Mouse (Mus musculus): Measurements from ENCODE around the gene Coro1a. TPM values are rescaled to one million over a fixed set of nuclear protein-coding genes. Genes with fewer than 3 reads are reported as not detected.
"Not testable (repeated sequence)": the region's sequence is repeated elsewhere in the genome, so short reads cannot be mapped to it uniquely, and the experiment has no call there.

Gene Coro1a
- polyA plus RNA-seq, 1 experiment from 2014 or later: 33.3 TPM

DNA sequence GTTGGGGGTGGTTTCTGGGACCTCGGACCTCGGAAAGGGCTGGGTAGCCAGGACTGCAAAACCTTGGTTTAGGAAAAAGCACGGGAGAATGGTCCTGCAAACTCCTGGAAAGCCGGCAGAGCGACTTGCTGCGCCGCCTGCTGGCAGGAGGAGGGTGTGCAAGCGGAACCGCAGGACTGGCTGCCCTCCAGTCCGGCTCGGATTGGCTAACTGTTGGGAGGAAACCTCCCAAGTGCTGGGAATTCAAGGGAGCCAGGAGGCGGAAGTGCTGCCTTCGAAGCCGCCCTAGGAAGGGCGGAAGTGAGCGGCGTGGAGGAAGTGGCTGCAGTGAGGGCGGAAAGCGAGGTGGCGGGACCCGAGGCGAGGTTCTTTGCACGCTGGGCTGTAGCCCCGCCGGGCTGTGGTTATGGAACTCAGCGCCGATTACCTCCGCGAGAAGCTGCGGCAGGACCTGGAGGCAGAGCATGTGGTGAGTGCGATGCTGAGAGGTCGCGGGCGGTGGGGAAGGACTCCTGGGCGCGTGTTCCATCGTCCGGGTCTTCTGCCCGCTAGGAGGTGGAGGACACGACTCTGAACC lies 11.9 kb downstream of the Coro1a start, which contains the start of gene Slx1b:
Gene Slx1b, minus strand, starts transcription at position 154 of the 577 bp plus-strand sequence.
- peak; percentile 89 for ATAC-seq (ENCODE audit: insufficient number of reproducible peaks, insufficient read depth, low FRiP score, low TSS enrichment, low read depth)
- H3K27me3 ChIP-seq: no peaks in the 10 kb centered on the region

DNA sequence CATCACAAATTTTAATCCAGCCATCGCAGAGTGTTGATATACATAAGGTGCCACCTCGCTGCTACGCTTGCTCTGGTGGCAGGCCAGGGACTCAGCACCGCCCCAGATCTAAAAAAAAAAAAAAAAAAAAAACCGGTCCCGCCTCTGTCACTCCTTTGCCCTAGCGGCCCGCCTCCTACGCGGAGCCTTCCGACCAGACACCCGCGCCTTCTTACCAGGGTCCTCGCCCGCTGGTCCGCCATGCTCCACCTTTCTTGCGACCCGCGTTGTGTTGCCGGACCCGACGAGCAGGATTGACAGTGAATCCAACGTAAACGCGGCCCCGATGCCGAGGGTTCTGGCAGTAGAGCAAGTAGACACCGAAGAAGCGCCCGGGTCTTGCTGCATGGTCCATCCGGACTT lies 12.4 kb downstream of the Coro1a start, which contains the start of gene Bola2:
Gene Bola2, plus strand, starts transcription at position 192 of the 402 bp plus-strand sequence.
- Histone ChIP-seq H3K9me3 (no peaks in the 10 kb centered on the region), H3K27me3 (no peaks in the 10 kb centered on the region), H3K36me3 (peaks cover 38% of the 10 kb centered on the region), H3K4me3 (peak within 1 kb of the TSS; percentile 83), H3K9ac (peak within 1 kb of the TSS; percentile 93), H3K4me2 (peak within 1 kb of the TSS; percentile 97), H3K4me1 (peaks cover 26% of the 10 kb centered on the region), H3K27ac (peak within 1 kb of the TSS; percentile 96)
- WGBS: 1% methylated on average over 31 of the region's 31 CpGs
- ATAC-seq (ENCODE audit: insufficient number of reproducible peaks, insufficient read depth, low FRiP score, low TSS enrichment, low read depth): no peak

More for the DNA sequence above, 11.9 kb downstream of the Coro1a start, which contains the start of gene Slx1b:
- peaks cover 35% of the 10 kb centered on the region for H3K36me3 ChIP-seq
- H3K4me2 ChIP-seq: peak within 1 kb of the TSS; percentile 97
- peaks cover 26% of the 10 kb centered on the region for H3K4me1 ChIP-seq
- H3K9ac ChIP-seq: peak within 1 kb of the TSS; percentile 93
- WGBS: under 1% methylated on average over 40 of the region's 40 CpGs
- peak within 1 kb of the TSS; percentile 96 for H3K27ac ChIP-seq
- H3K4me3 ChIP-seq: peak within 1 kb of the TSS; percentile 83
- H3K9me3 ChIP-seq: no peaks in the 10 kb centered on the region

DNA sequence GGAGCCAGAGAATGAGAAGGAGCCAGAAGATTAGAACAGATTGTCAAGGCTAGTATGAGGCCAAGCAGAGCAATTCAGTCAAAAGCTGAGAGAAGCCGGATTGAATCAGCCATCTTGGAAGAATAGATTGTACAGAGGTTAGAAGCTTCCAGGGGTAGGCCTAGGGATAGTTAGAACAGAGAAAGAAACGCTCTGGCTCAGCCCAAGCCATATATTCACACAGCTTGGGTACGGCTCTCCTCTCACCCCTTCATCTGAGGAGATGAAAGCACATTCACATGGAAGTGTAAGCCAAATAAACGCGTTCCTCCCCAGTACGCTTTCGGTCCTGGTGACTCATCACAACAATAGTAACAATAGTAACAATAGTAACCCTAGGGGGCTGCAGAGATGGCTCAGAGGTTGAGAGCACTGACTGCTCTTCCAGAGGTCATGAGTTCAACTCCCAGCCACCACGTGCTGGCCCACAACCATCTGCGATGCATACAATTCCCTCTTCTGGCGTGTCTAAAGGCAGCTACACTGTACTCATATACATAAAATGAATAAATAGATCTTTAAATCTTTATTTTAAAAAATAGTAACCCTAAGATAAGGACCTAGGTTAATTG lies 13.0 kb downstream of the Coro1a start:
- Histone ChIP-seq H3K4me3 (peak overlapping the region; percentile 83), H3K9me3 (no peaks in the 10 kb centered on the region), H3K4me2 (peak overlapping the region; percentile 97), H3K9ac (peak overlapping the region; percentile 61; the same call in 1 of the 2 replicates), H3K36me3 (peaks cover 40% of the 10 kb centered on the region), H3K4me1 (peaks cover 26% of the 10 kb centered on the region), H3K27ac (peak overlapping the region; percentile 96), H3K27me3 (no peaks in the 10 kb centered on the region)
- 48% methylated on average over 10 of the region's 10 CpGs for WGBS
- ATAC-seq (ENCODE audit: insufficient number of reproducible peaks, insufficient read depth, low FRiP score, low TSS enrichment, low read depth): no peak

DNA sequence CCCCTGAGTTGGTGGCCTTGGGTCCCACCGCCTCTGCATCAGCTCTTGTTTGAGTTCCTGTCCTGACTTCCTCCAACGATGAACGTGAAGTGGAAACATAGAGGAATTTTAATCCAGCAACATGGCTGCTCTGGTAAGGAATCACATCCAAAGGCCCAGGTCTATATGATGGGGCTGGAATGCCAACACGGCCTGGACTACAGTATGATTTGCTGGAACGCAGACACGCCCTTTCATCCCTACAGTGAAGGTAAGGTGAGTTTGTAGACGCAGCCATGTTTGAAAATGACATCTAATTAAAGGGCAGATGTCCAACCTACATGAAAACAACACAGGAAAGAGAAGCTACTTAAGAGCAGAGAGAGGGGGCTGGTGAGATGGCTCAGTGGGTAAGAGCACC lies 13.8 kb downstream of the Coro1a start:
- H3K9me3 ChIP-seq: no peaks in the 10 kb centered on the region
- H3K27me3 ChIP-seq: no peaks in the 10 kb centered on the region
- H3K27ac ChIP-seq: no peak overlapping the region
- peaks cover 26% of the 10 kb centered on the region for H3K4me1 ChIP-seq
- H3K9ac ChIP-seq: no peak overlapping the region
- no peak for ATAC-seq (ENCODE audit: insufficient number of reproducible peaks, insufficient read depth, low FRiP score, low TSS enrichment, low read depth)
- H3K36me3 ChIP-seq: peaks cover 36% of the 10 kb centered on the region
- WGBS: 84% methylated on average over 7 of the region's 7 CpGs
- no peak overlapping the region for H3K4me3 ChIP-seq
- H3K4me2 ChIP-seq: peak overlapping the region; percentile 97; the same call in 1 of the 2 replicates

DNA sequence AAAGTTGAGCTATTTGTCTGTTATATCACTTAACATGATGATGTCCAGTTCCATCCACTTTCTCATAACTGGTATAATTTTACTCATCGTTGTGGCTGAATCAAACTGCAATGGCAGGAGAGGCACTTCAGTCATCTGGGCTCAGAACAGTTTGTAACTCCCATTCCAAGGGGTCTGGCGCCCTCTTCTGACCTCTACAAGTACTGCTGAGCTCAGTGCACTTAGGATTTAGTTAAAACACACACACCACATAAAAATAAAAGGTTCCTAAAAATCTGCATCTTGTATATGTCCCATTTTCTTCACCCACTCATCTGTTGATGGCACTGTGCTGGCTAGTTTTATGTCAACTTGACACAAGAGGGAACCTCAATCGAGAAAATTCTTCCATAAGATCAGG lies 14.3 kb downstream of the Coro1a start:
- H3K4me2 ChIP-seq: no peak overlapping the region
- WGBS: 30% methylated on average over 3 of the region's 3 CpGs
- peaks cover 26% of the 10 kb centered on the region for H3K4me1 ChIP-seq
- ATAC-seq (ENCODE audit: insufficient number of reproducible peaks, insufficient read depth, low FRiP score, low TSS enrichment, low read depth): no peak
- H3K27me3 ChIP-seq: no peaks in the 10 kb centered on the region
- H3K36me3 ChIP-seq: peaks cover 36% of the 10 kb centered on the region
- H3K9me3 ChIP-seq: no peaks in the 10 kb centered on the region
- no peak overlapping the region for H3K27ac ChIP-seq
- no peak overlapping the region for H3K9ac ChIP-seq
- no peak overlapping the region for H3K4me3 ChIP-seq

DNA sequence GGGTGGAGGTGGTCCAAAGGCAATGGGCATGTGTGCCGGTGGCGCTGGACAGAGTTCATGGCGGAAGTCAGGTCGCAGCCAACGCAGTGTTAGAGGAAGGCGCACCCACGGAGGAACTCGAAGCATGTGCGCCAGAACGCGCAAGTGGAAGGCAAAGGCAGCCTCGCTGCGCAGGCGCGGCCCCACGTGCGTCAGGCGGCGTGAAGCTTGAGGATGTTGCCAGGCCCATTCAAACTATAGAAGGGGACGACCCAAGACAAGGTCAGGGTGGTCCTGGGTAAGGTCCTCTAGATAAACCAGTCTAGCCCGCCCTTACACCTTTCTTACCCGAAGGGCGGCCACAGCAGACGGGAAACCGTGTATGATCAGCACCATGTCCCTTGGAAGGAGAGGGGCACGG lies 15.2 kb downstream of the Coro1a start:
- no peaks in the 10 kb centered on the region for H3K27me3 ChIP-seq
- 94% methylated on average over 26 of the region's 26 CpGs for WGBS
- H3K27ac ChIP-seq: no peak overlapping the region

DNA sequence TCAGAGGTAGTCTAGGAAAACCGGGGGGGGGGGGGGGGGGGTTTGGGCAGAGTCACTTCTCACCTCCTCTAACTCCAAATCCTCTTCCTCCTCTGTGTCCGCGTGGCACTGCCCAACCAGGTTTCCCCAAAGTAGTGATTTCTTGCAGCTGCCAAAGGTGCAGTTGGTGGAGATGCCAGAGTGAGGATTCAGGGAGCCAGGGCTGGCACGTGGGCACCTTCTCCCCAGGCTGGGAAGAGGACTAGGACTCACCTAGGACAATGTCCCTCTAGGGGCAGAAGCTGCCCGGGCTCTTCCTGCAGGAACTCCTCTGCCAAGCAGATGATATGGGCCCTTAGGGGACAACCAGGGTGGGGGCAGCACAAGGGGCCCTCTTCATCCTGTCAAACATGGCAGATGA lies 15.9 kb downstream of the Coro1a start:
- Histone ChIP-seq H3K27ac (no peak overlapping the region), H3K9me3 (no peaks in the 10 kb centered on the region), H3K4me1 (peaks cover 18% of the 10 kb centered on the region), H3K4me2 (no peak overlapping the region), H3K4me3 (no peak overlapping the region), H3K27me3 (no peaks in the 10 kb centered on the region), H3K9ac (no peak overlapping the region), H3K36me3 (peaks cover 30% of the 10 kb centered on the region)
- no peak for ATAC-seq (ENCODE audit: insufficient number of reproducible peaks, insufficient read depth, low FRiP score, low TSS enrichment, low read depth)
- WGBS: 89% methylated on average over 4 of the region's 5 CpGs

More for the DNA sequence above, 15.2 kb downstream of the Coro1a start:
- Histone ChIP-seq H3K36me3 (peaks cover 36% of the 10 kb centered on the region), H3K9me3 (no peaks in the 10 kb centered on the region), H3K4me1 (peaks cover 26% of the 10 kb centered on the region), H3K4me3 (no peak overlapping the region), H3K9ac (no peak overlapping the region), H3K4me2 (no peak overlapping the region)
- ATAC-seq (ENCODE audit: insufficient number of reproducible peaks, insufficient read depth, low FRiP score, low TSS enrichment, low read depth): no peak

DNA sequence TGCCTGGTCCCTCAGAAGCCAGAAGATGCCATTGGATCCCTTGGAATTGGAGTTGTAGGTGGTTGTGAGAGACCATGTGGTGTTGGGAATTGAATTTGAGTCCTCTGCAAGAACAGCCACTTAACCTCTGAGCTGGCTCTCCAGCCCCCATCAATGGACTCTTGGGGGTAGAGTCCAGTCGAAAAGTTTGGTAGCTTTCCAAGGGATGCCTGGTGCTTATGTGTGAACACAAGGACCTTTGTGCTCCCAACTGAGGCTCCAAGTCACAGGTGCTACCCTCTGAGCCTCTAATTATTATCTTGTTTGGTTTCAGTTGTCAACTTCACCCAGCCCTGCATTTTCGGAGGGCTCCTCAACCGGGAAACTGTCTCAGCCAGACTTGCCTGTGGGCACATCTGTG lies 16.9 kb downstream of the Coro1a start:
- Histone ChIP-seq H3K9me3 (no peaks in the 10 kb centered on the region), H3K36me3 (peaks cover 30% of the 10 kb centered on the region), H3K9ac (no peak overlapping the region), H3K4me3 (no peak overlapping the region), H3K27ac (no peak overlapping the region), H3K4me2 (no peak overlapping the region), H3K27me3 (no peaks in the 10 kb centered on the region), H3K4me1 (peaks cover 13% of the 10 kb centered on the region)
- ATAC-seq (ENCODE audit: insufficient number of reproducible peaks, insufficient read depth, low FRiP score, low TSS enrichment, low read depth): no peak
- WGBS: 73% methylated on average over 3 of the region's 3 CpGs

DNA sequence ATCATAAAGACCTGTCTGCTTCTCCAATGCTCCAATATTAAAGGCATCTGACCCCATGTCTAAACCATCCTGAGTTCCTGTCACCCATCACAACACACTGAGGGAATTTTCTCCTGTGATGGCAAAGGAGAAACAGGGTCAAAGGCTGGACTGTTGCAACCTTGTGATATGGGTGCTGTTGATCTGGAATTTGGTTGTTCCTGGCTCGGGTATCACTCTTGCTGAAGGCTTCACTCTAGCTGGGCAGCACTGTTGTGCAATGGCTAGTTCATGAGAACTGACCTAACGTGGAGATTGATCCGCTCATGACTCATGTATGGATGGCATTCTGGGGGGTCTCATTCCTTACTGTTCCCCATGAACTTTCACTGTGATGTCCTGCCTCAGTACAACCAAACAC lies 18.6 kb downstream of the Coro1a start:
- H3K4me1 ChIP-seq: peaks cover 7% of the 10 kb centered on the region
- no peak overlapping the region for H3K4me2 ChIP-seq
- H3K27ac ChIP-seq: no peak overlapping the region
- H3K4me3 ChIP-seq: no peak overlapping the region
- H3K27me3 ChIP-seq: no peaks in the 10 kb centered on the region
- no peak overlapping the region for H3K9ac ChIP-seq
- peaks cover 30% of the 10 kb centered on the region for H3K36me3 ChIP-seq
- ATAC-seq (ENCODE audit: insufficient number of reproducible peaks, insufficient read depth, low FRiP score, low TSS enrichment, low read depth): no peak
- WGBS: 82% methylated on average over 3 of the region's 3 CpGs
- H3K9me3 ChIP-seq: no peaks in the 10 kb centered on the region

DNA sequence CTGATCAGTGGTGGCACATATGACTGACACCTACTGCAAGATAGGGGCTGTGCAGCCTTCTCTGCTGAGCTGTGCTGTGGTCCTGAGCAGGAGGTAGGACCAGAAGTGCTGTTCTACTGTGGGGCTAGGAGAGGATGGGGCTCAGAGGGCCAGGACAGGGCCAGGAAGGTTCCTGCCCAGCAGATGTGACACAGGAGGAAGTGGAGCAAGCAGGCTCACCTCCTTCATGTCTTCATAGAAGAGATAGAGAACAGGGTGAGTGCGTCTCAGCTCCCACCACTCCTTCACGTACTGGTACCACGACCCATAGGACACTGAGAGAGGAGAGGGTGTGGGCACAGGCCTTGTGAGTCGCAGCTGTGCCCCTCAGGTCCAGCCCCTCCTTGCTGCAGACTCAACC lies 19.4 kb downstream of the Coro1a start:
- not testable (repeated sequence) for H3K4me1 ChIP-seq; H3K27ac ChIP-seq; H3K27me3 ChIP-seq; H3K9me3 ChIP-seq; H3K4me2 ChIP-seq; H3K9ac ChIP-seq; ATAC-seq (ENCODE audit: insufficient number of reproducible peaks, insufficient read depth, low FRiP score, low TSS enrichment, low read depth); H3K4me3 ChIP-seq
- H3K36me3 ChIP-seq: peaks cover 30% of the 10 kb centered on the region
- WGBS: 87% methylated on average over 4 of the region's 4 CpGs

DNA sequence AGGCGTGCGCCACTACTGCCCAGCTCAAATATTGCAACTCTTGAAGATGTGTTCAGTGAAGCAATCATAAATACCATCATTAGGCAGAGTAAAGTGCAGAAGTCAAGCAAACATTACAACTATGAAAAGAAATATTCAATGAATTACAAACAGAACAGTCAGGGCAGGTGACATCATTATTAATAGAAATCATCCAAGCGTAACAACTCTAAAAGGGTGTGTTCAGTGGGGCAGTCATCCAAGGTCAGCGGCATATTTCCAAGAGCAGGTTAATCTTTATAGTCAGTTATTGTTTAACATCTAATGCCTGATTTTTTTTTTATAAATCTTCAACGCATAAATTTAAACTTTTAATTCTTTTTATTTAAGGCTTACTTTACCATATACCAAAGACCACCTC lies 26.4 kb downstream of the Coro1a start:
- H3K27ac ChIP-seq: no peak overlapping the region
- H3K9ac ChIP-seq: no peak overlapping the region
- WGBS: 93% methylated on average over 5 of the region's 5 CpGs
- no peak for ATAC-seq (ENCODE audit: insufficient number of reproducible peaks, insufficient read depth, low FRiP score, low TSS enrichment, low read depth)
- peaks cover 14% of the 10 kb centered on the region for H3K36me3 ChIP-seq
- no peaks in the 10 kb centered on the region for H3K27me3 ChIP-seq
- H3K4me1 ChIP-seq: no peaks in the 10 kb centered on the region
- no peak overlapping the region for H3K4me3 ChIP-seq
- H3K4me2 ChIP-seq: no peak overlapping the region
- H3K9me3 ChIP-seq: no peaks in the 10 kb centered on the region

DNA sequence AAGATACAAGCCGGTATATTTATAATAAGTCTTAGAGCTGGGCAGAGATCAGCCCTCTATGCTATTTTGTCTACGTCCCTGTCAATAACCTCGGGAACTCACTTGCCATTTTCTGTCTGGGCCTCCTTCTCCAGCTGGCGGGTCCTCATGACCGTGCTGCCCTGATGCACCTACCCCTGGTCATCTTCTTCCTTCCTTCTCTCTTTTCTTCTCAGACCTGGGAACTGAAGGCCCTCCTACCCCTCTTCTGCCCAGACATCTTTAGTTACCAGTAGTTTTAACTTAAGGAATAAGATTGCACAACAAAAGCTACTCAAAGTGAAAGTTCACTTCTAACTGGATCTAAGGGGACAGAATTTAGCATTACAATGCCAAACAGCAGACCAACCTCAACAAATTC lies 27.9 kb downstream of the Coro1a start:
- H3K4me3 ChIP-seq: no peak overlapping the region
- peaks cover 20% of the 10 kb centered on the region for H3K36me3 ChIP-seq
- no peak overlapping the region for H3K4me2 ChIP-seq
- 92% methylated on average over 5 of the region's 5 CpGs for WGBS
- H3K4me1 ChIP-seq: no peaks in the 10 kb centered on the region
- ATAC-seq (ENCODE audit: insufficient number of reproducible peaks, insufficient read depth, low FRiP score, low TSS enrichment, low read depth): no peak
- no peaks in the 10 kb centered on the region for H3K9me3 ChIP-seq
- no peaks in the 10 kb centered on the region for H3K27me3 ChIP-seq
- H3K27ac ChIP-seq: no peak overlapping the region
- H3K9ac ChIP-seq: no peak overlapping the region

Measured in embryonic facial prominence, embryonic 13.5 days (tissue).